Mouse (Mus musculus) kidney, embryonic 16.5 days (tissue): ENCODE results near the gene Slc22a28. TPM values are rescaled to one million over a fixed set of nuclear protein-coding genes. Genes with fewer than 3 reads are reported as not detected.
A peak's percentile ranks its signal among the peaks of the same experiment; 100 is the strongest.
"Not testable (repeated sequence)": the region's sequence is repeated elsewhere in the genome, so short reads cannot be mapped to it uniquely, and the experiment has no call there.

ENCODE experiments used
- ATAC-seq: fragments of 200-750 bp; cut with Nextera tagmentation; 2 replicates; pipeline ENCODE4 v1.8.0; 2017; ENCODE audit warnings: moderate TSS enrichment; ENCODE audit not compliant: low FRiP score, low TSS enrichment
- H3K27ac ChIP-seq: fragments of 300-500 bp; sonication (generic); 2 replicates; pipeline ENCODE4 v1.5.1; 2014; ENCODE audit warnings: low read length
- H3K27me3 ChIP-seq: fragments of 300-500 bp; sonication (generic); 2 replicates; pipeline ENCODE4 v1.6.1; 2014; ENCODE audit warnings: low read length, control low read depth, mixed read lengths; ENCODE audit not compliant: insufficient read depth
- H3K36me3 ChIP-seq: fragments of 300-500 bp; sonication (generic); 2 replicates; pipeline ENCODE4 v1.6.1; 2014; ENCODE audit warnings: low read length, control low read depth, mixed read lengths; ENCODE audit not compliant: insufficient read depth
- H3K4me1 ChIP-seq: fragments of 300-500 bp; sonication (generic); 2 replicates; pipeline ENCODE4 v1.6.1; 2014; ENCODE audit warnings: low read length, control low read depth, mixed read lengths; ENCODE audit not compliant: insufficient read depth
- H3K4me2 ChIP-seq: fragments of 300-500 bp; sonication (generic); replicated peaks from 2 replicates; pipeline ENCODE4 v1.6.1; 2014; ENCODE audit warnings: low read depth, low read length
- H3K4me3 ChIP-seq: fragments of 300-500 bp; sonication (generic); 2 replicates; pipeline ENCODE4 v1.5.1; 2014; ENCODE audit warnings: mild to moderate bottlenecking, low read length
- H3K9ac ChIP-seq: fragments of 300-500 bp; sonication (generic); replicated peaks from 2 replicates; pipeline ENCODE4 v1.6.1; 2014; ENCODE audit warnings: low read length
- H3K9me3 ChIP-seq: fragments of 300-500 bp; sonication (generic); 2 replicates; pipeline ENCODE4 v1.6.1; 2016; ENCODE audit warnings: low read length, control low read depth
- WGBS: fragments of 180-500 bp; shearing (Covaris S2); extraction: QIAGEN DNeasy Blood & Tissue Kit; methylation state at CpG from one replicate; pipeline ENCODE4 v1.1.7; 2014; 5-methylcytosine and 5-hydroxymethylcytosine counted together
- polyA plus RNA-seq: library from polyadenylated mRNA; unstranded; fragments of >200 nt; fragmentation: Nextera tagmentation; extraction: Ambion mirVana; gene quantifications from 2 replicates; pipeline ENCODE4 v1.2.1, GENCODE M21; 2015

The Slc22a28 gene
- polyA plus RNA-seq: 3.9 and 4.6 TPM in 2 replicates

- not testable (repeated sequence) for H3K27me3 ChIP-seq, H3K9ac ChIP-seq, H3K4me1 ChIP-seq, H3K4me3 ChIP-seq, ATAC-seq, H3K9me3 ChIP-seq, H3K4me2 ChIP-seq, H3K36me3 ChIP-seq, H3K27ac ChIP-seq
- WGBS: 95% methylated on average over 2 of the region's 3 CpGs
Measured at GRCm38 (mm10) chr19:8131881-8132280, at the start of gene Slc22a28. Gene Slc22a28, minus strand, starts transcription at chr19:8131982.

GRCm38 (mm10) chr19:8148787-8149523 is 17.2 kb upstream of the Slc22a28 start:
- no peak overlapping the region for H3K9ac ChIP-seq
- no peak overlapping the region for H3K4me2 ChIP-seq
- no peaks in the 10 kb centered on the region for H3K4me1 ChIP-seq
- H3K27me3 ChIP-seq: no peaks in the 10 kb centered on the region
- H3K27ac ChIP-seq: peak overlapping the region; percentile 63; the same call in 1 of the 2 replicates
- ATAC-seq: peak; percentile 90
- H3K9me3 ChIP-seq: peaks cover 5% of the 10 kb centered on the region
- no peak overlapping the region for H3K4me3 ChIP-seq
- H3K36me3 ChIP-seq: no peaks in the 10 kb centered on the region
- 35% methylated on average over 2 of the region's 2 CpGs for WGBS

- H3K4me1 ChIP-seq: not testable (repeated sequence)
- 81% methylated on average over 2 of the region's 2 CpGs for WGBS
Measured at GRCm38 (mm10) chr19:8142716-8143115, 10.9 kb upstream of the Slc22a28 start.

GRCm38 (mm10) chr19:8134127-8134841 is 2.5 kb upstream of the Slc22a28 start:
- peak; percentile 87 for ATAC-seq
- H3K4me3 ChIP-seq: peak overlapping the region; percentile 10; the same call in 1 of the 2 replicates
- H3K9ac ChIP-seq, H3K36me3 ChIP-seq, H3K9me3 ChIP-seq, H3K27me3 ChIP-seq, H3K4me1 ChIP-seq, H3K27ac ChIP-seq: not testable (repeated sequence)
- 43% methylated on average over 14 of the region's 14 CpGs for WGBS
- 0 out of 2 replicates have a peak overlapping the region, but pooled peaks have one; percentile 13 for H3K4me2 ChIP-seq

More at GRCm38 (mm10) chr19:8142716-8143115, 10.9 kb upstream of the Slc22a28 start:
- H3K27me3 ChIP-seq, H3K4me2 ChIP-seq, H3K36me3 ChIP-seq, H3K9ac ChIP-seq, H3K4me3 ChIP-seq, H3K27ac ChIP-seq, H3K9me3 ChIP-seq, ATAC-seq: not testable (repeated sequence)

- no peaks in the 10 kb centered on the region for H3K4me1 ChIP-seq
- H3K9ac ChIP-seq: no peak overlapping the region
- no peaks in the 10 kb centered on the region for H3K27me3 ChIP-seq
- WGBS: 92% methylated on average over 13 of the region's 13 CpGs
- ATAC-seq: no peak
- H3K27ac ChIP-seq: no peak overlapping the region
- no peak overlapping the region for H3K4me2 ChIP-seq
- no peaks in the 10 kb centered on the region for H3K36me3 ChIP-seq
- no peak overlapping the region for H3K4me3 ChIP-seq
- H3K9me3 ChIP-seq: peaks cover 5% of the 10 kb centered on the region
Measured at GRCm38 (mm10) chr19:8019904-8020349, 111.9 kb downstream of the Slc22a28 start.

GRCm38 (mm10) chr19:8019329-8019851 is 112.4 kb downstream of the Slc22a28 start:
- not testable (repeated sequence) for H3K4me1 ChIP-seq, ATAC-seq, H3K27me3 ChIP-seq, H3K36me3 ChIP-seq, H3K4me3 ChIP-seq, H3K27ac ChIP-seq, H3K4me2 ChIP-seq, H3K9ac ChIP-seq, H3K9me3 ChIP-seq
- 92% methylated on average over 17 of the region's 17 CpGs for WGBS

GRCm38 (mm10) chr19:8018535-8018934 is 113.2 kb downstream of the Slc22a28 start:
- H3K4me1 ChIP-seq, ATAC-seq, H3K4me2 ChIP-seq, H3K36me3 ChIP-seq, H3K27ac ChIP-seq, H3K9ac ChIP-seq, H3K27me3 ChIP-seq, H3K9me3 ChIP-seq, H3K4me3 ChIP-seq: not testable (repeated sequence)
- 90% methylated on average over 9 of the region's 9 CpGs for WGBS

Other genes starting within 250 kb of the Slc22a28 start
- 2.2 and 2.3 TPM in 2 replicates for gene Slc22a27, start 166.0 kb downstream of the Slc22a28 start, polyA plus RNA-seq
- 1.0 and 2.1 TPM in 2 replicates for gene Slc22a29, start 86.9 kb upstream of the Slc22a28 start, polyA plus RNA-seq